Mouse (Mus musculus) spleen, adult 2 months (tissue): ENCODE data around the gene Pisd.
"Not testable (repeated sequence)": the region's sequence is repeated elsewhere in the genome, so short reads cannot be mapped to it uniquely, and the experiment has no call there.

Experiments used
- CTCF ChIP-seq: fragments of 200-500 bp; IDR thresholded peaks from 2 replicates; pipeline ENCODE4 v1.5.1; 2011; ENCODE audit warnings: mild to moderate bottlenecking, inconsistent platforms; ENCODE audit not compliant: insufficient read depth, insufficient read length, insufficient replicate concordance; ENCODE audit errors: extremely low read depth
- POLR2A ChIP-seq: fragments of 200-500 bp; IDR thresholded peaks from 2 replicates; pipeline ENCODE4 v1.6.1; 2011; ENCODE audit warnings: low read depth, low read length, inconsistent platforms

DNA sequence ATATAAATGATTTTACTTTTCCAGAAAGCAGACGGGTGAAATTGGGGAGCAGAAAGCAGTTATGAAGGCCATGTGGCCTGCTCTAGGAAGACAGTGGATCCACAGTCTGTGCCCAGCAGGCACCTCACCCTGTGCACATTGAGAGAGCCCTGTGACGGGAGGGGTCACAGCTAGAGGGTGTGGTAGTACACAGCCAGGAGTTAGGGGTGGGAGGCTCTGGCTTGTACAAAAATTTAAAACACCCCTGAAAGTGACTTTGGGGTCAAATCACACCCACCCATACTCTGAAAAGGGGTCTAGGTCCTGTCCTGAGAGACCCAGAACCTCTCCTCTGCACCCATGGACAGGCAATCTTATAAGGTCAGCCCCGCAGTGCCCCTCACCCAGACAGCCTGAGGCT is 48.7 kb downstream of the Pisd start:
- TF ChIP-seq POLR2A, CTCF: not testable (repeated sequence)
